Mouse (Mus musculus): ENCODE data around the gene Tmem185b. TPM values are rescaled to one million over a fixed set of nuclear protein-coding genes. Genes with fewer than 3 reads are reported as not detected.

The Tmem185b gene
- 10 to 100 TPM; 15.3 to 15.4 TPM for total RNA-seq (2021)

- peak; percentile 75 to 83 for DNase-seq (ENCODE audit: extremely low spot score in 1 of 2, low spot score in 1 of 2)
These were observed at the start of gene Tmem185b for GRCm38 (mm10) chr1:119525689-119526591. TSS of gene Tmem185b (plus strand) at chr1:119526160.

- DNase-seq (ENCODE audit: extremely low spot score in 1 of 2, low spot score in 1 of 2): no peak
These were observed 49.0 kb upstream of the Tmem185b start for GRCm38 (mm10) chr1:119476905-119477353.

- DNase-seq (ENCODE audit: extremely low spot score in 1 of 2, low spot score in 1 of 2): no peak
These were observed 46.3 kb upstream of the Tmem185b start for GRCm38 (mm10) chr1:119479641-119480040.

GRCm38 (mm10) chr1:119480678-119481077 lies 45.3 kb upstream of the Tmem185b start:
- no peak for DNase-seq (ENCODE audit: extremely low spot score in 1 of 2, low spot score in 1 of 2)

GRCm38 (mm10) chr1:119481205-119481932 lies 44.6 kb upstream of the Tmem185b start:
- DNase-seq (ENCODE audit: extremely low spot score in 1 of 2, low spot score in 1 of 2): no peak

- DNase-seq (ENCODE audit: extremely low spot score in 1 of 2, low spot score in 1 of 2): no peak
These were observed 43.1 kb upstream of the Tmem185b start for GRCm38 (mm10) chr1:119482891-119483290.

GRCm38 (mm10) chr1:119484457-119484856 lies 41.5 kb upstream of the Tmem185b start:
- no peak for DNase-seq (ENCODE audit: extremely low spot score in 1 of 2, low spot score in 1 of 2)

GRCm38 (mm10) chr1:119485825-119486224 lies 40.1 kb upstream of the Tmem185b start:
- no peak for DNase-seq (ENCODE audit: extremely low spot score in 1 of 2, low spot score in 1 of 2)

- DNase-seq (ENCODE audit: extremely low spot score in 1 of 2, low spot score in 1 of 2): no peak
These were observed 37.9 kb upstream of the Tmem185b start for GRCm38 (mm10) chr1:119487917-119488590.

- no peak for DNase-seq (ENCODE audit: extremely low spot score in 1 of 2, low spot score in 1 of 2)
These were observed 35.2 kb upstream of the Tmem185b start for GRCm38 (mm10) chr1:119490765-119491164.

- DNase-seq (ENCODE audit: extremely low spot score in 1 of 2, low spot score in 1 of 2): no peak
These were observed 33.9 kb upstream of the Tmem185b start for GRCm38 (mm10) chr1:119492097-119492496.

- no peak for DNase-seq (ENCODE audit: extremely low spot score in 1 of 2, low spot score in 1 of 2)
These were observed 33.5 kb upstream of the Tmem185b start for GRCm38 (mm10) chr1:119492505-119492904.

- DNase-seq (ENCODE audit: extremely low spot score in 1 of 2, low spot score in 1 of 2): no peak
These were observed 31.8 kb upstream of the Tmem185b start for GRCm38 (mm10) chr1:119494024-119494711.

GRCm38 (mm10) chr1:119494712-119495395 lies 31.1 kb upstream of the Tmem185b start:
- DNase-seq (ENCODE audit: extremely low spot score in 1 of 2, low spot score in 1 of 2): no peak

GRCm38 (mm10) chr1:119495396-119495775 lies 30.6 kb upstream of the Tmem185b start:
- DNase-seq (ENCODE audit: extremely low spot score in 1 of 2, low spot score in 1 of 2): no peak

- no peak for DNase-seq (ENCODE audit: extremely low spot score in 1 of 2, low spot score in 1 of 2)
These were observed 28.5 kb upstream of the Tmem185b start for GRCm38 (mm10) chr1:119497346-119498004.

GRCm38 (mm10) chr1:119498536-119499231 lies 27.3 kb upstream of the Tmem185b start:
- DNase-seq (ENCODE audit: extremely low spot score in 1 of 2, low spot score in 1 of 2): no peak

- DNase-seq (ENCODE audit: extremely low spot score in 1 of 2, low spot score in 1 of 2): no peak
These were observed 26.5 kb upstream of the Tmem185b start for GRCm38 (mm10) chr1:119499456-119499855.

- no peak for DNase-seq (ENCODE audit: extremely low spot score in 1 of 2, low spot score in 1 of 2)
These were observed 24.1 kb upstream of the Tmem185b start for GRCm38 (mm10) chr1:119501881-119502280.

Data from layer of hippocampus, postnatal 25 days (tissue).